Mouse (Mus musculus): Measurements from ENCODE around the gene Plscr3.
"Not testable (repeated sequence)": the region's sequence is repeated elsewhere in the genome, so short reads cannot be mapped to it uniquely, and the experiment has no call there.

Plscr3 gene

DNA sequence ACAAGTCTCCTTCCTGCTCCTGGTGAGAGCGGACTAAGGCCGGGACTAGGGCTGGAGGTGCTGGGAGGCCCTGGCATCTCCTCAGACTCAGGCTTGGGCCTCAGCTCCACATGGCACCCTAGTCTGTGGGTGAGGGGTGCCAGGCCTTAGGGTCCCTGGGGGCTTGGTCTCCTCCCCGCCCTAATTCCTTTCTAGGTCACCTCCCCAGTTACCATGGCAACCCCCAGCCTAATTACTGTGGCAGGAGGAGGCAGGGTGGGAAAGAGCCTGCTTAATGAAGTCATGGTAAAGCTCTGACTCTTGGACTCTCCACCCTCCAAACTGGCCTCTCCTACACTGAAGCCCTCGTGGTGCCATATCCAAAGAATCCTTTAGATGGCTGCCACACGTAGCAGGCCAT is 17.3 kb upstream of the Plscr3 start:
- no peak for DNase-seq (ENCODE audit: low read depth, low spot score)

DNA sequence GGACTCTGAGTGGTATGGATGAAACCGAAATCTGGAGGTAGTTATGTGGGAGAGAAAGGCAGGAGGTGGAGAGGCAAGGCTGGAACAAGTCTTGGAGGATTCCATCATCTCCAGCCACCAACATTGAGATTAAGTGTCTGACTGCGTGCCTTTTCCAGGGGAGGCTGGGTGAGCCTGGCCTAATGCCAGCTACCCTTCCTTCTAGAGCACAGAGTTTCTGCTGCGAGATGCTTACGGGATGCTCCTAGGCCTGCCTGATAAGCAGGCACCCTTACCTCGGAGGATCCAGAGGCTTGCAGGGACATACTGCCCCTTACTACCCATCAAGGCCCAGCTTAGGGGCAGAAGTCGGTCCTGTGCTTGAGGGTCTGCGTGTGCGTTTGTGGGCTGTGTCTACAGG is 12.6 kb upstream of the Plscr3 start:
- no peak for DNase-seq (ENCODE audit: low read depth, low spot score)

DNA sequence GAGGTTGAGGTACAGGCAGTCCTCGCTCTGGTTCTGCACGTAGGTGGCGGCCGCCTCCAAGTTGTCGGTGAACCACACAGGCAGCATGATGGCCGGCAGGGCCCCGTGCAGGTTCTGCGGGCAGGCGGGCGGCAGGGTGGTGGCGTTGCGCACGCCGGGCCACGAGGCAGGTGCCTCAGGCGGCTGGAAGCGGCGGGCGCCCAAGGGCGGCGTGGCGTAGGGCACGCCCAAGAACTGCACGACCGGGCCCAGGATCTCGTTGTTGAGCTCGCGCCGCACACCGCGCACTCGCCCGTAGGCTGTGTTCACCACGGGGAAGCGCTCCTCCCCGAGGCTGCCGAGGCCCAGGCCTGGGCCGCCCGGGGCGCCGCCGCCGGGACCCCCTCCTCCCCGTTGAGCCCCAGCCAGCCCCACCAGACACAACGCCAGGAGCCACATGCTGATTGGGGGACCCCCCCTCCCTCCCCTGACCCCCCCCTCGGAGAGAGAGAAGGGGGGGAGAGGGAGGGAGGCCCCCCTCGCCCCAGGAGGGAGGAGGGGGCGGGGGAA is 12.1 kb upstream of the Plscr3 start:
- no peak for DNase-seq (ENCODE audit: low read depth, low spot score)

DNA sequence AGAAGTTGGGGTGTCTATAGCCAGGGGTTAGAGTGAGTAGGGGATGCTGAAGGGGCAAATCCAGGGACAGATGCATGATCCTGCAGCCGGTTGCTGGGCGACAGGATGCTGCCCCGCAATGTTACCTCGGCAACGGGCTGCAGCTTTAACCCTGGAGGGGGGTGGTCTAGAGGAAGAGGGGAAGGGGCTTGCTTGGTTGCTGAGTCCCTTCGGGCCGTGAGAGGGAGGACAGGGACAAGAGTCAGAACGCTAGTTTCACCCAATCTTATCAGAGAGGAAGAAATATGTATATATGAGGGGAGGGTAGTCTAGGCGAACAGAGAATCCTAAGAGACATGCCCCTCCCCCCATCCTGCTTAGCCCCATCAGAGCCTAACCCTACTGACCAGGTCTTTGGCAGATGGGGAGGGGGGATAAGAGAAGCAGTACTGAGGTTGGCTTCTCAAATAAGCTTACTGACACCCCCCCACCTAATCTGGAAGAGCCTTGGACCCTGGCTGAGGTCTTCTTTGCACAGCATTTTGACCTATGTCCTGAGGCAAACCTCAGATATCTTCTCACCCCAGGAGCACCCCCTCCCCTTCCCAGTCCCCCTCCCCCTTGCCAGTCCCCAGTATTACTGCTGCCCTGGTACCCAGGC is 10.7 kb upstream of the Plscr3 start:
- DNase-seq (ENCODE audit: low read depth, low spot score) = no peak

DNA sequence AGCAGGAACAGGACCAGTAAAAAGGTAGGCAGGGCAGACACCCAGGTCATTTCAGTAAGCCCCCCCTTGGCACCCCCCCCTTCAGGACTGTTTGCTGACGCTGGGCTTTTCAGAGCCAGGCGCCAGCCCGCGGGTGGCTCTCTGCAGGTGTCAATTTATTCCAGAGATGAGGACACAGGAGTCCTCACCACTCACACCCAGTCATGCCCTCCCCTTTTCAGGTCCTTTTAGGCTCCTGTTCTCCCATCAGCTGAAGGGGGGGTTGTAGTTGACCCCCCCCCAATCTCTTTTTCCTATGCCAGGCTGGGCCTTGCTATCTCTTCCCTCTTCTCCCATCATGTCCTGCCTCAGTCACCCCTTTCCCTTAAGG is 10.2 kb upstream of the Plscr3 start:
- DNase-seq (ENCODE audit: low read depth, low spot score) = no peak

DNA sequence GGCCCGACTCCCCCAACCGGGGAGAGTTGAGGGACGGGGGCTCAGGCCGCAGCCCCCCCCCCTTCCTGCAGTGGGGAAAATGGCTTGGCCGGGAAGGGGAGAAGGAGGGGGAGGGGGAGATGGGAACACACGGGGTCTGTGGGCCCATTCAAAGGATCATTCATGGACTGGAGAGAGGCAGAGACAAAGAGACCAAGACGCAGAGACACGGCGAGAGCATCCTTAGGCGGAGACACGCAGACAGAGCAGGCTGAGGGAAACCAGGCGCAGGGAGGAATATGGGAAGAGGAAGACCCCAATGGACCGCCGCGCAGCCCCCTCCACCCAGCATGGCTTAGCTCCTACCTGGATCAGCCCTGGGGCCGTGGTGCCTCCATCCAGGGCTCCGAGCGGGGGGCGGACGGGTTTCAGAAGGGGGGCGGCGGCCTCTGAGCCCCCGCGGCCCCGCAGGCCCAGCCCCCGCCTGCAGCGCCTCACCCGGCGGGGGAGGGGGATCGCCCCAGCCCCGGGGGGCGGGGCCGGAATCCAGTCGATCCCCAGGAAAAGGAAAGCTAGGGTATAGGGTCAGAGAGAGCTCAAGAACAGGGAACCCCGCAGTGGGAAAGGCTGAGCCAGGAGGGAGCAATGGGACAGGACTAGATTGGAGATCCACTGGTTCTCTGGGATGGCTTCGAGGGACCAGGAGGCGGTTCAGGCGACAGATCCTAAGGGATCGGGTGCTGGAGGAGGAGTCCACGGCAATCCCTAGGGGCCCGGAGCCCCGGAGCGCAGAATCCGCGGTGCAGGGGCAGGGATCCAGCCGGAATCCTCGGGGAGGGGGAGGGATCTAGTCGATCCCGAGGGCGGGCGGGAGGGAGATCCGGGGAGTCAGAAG is 9.2 kb upstream of the Plscr3 start:
- no peak for DNase-seq (ENCODE audit: low read depth, low spot score)

DNA sequence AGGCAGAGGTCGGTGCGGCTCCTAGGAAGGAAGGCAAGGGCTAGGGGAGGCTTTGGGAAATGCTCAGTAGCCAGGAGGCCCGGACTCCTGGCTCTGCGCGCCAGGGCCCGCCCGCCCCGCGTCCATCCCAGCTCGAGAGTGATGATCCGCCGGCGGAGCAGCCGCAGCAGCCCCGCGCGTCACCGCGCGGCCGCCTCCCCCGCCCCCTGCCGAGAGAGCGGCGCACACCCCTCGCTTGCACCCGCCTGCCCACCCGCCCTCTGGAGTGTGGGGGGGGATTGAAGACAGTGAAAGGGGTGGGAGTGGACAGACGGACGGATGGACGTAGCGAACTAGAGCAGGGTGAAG is 8.6 kb upstream of the Plscr3 start, which contains the start of gene Nlgn2:
TSS of gene Nlgn2 (minus strand) at position 181 of the 348 bp plus-strand sequence.
- no peak for DNase-seq (ENCODE audit: low read depth, low spot score)

DNA sequence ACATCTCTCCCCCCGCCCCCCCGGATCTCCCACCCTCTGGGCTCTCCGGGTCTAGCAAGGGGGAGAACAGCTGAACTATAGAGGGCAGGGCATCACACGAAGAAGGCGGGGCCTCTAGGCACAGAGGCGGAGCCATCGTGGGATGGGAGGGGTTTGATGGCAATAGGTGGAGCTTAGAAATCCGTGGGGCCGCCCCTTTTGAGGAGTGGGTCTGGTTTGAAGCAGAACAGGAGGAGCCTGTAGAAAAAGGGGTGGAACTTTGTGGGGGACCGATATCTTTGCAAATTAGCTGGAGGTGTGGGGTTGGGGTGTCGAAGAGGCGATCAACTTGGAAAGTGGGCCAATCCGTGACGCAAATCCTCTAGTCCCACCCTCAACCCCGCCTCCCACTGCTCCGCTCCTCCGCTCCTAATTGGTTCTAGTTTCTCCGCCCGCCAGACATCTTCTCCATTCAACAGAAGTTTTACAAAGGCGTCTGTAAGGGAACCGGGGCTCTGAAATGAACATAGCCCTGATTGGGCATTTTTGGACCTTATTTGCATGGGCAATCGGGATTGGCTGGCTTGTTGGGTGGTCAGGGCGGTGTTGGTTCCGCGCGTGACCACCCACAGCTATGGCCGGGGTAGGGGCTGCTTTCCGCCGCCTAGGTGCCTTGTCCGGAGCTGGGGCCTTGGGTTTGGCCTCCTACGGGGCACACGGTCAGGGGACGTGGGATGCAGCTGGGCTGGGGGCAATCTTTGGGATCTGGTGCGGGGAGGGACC is 8.0 kb upstream of the Plscr3 start, which contains the start of gene Tmem256:
TSS of gene Tmem256 (plus strand) at position 563 of the 762 bp plus-strand sequence.
- DNase-seq (ENCODE audit: low read depth, low spot score) = peak; percentile 100

DNA sequence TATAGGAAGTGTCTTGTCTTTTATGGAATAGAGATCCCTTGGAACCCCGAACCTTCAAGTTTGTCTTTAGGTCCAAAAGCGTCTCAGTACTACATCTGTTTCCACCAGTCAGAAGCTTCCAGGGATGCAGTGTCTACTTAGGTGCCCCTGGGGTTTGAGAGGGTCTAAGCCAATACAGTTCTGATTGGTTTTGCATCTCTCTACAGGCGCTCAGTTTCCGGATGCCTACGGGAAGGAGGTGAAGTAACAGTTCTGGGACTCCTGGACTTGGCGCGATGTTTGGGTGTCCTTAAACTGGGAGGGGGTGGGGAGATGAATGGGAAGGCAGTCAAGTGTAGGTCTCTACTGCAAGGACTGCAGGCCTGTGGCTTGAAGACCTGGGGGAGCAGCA is 7.5 kb upstream of the Plscr3 start:
- no peak for DNase-seq (ENCODE audit: low read depth, low spot score)

DNA sequence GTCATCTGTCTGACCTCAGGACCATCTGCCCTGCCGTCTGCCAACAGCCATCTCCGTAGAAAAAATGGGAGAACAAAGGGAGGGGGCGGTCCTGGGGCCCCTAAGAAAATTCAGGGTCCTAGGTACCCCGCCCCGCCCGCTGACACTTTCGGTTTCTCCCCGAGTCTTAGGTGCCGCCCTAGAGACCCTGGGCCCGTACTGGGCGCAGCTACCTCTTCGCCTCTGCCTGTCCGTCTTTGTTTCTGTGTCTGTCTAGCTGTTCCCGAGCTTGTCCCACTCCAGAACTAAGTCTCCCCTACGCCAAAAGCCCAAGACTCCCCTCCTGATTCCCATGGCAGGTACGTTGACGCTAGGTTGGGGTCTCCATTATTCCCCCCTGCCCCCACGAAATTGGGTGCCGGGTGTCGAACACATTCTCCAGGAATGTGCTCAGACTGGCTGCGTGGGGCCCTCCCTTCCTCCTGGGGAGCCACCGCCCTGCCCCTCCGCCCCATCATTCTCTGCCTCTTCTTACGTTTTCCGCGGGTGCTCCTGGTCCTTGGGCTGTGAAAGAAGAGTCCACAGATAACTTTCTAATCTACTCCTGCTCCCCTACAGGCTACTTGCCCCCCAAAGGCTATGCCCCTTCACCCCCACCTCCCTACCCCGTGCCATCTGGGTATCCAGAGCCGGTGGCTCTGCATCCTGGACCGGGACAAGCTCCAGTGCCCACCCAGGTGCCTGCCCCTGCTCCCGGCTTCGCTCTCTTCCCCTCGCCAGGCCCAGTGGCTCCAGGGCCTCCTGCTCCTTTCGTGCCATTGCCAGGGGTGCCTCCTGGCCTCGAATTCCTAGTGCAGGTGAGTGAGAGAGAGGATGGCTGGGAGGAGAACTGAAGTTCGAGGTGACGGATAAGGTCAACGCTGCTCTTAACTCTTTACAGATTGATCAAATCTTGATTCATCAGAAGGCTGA is 837 bp downstream of the Plscr3 start:
- DNase-seq (ENCODE audit: low read depth, low spot score) = no peak

DNA sequence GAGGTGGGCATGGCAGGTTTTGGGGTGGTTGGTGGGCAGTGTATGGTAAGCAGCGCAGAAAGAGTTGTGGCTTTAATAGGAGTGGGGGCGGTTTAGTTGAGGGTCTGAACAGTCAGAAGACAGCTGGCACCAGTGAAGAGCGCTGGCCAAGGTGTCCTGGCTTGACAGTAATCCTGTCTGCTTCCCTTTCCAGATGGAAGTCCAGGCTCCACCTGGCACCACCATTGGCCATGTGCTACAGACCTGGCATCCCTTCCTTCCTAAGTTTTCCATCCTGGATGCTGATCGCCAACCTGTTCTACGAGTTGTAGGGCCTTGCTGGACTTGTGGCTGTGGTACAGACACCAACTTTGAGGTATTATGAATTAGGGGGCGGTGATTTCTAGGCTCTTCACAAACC is 1.8 kb downstream of the Plscr3 start:
- no peak for DNase-seq (ENCODE audit: low read depth, low spot score)

DNA sequence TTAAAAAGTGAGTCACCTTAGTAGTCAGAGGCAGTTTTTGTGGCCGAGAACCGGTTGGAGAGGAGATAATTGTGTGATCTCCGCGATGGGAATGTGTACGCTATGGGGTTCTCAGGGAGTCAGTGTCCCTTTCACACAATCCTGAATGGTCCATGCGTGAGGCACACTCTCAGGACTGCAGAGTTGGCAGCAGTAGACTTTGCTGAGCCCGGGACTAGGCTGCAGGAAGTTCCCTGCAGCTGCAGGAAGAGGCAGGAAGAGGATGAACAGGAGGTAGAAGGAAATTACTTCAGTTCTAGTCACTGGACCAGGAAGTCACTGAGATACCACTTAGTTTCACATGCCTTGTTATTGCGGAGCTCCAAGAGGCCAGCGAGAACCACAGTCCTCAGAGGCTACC is 3.0 kb downstream of the Plscr3 start:
- no peak for DNase-seq (ENCODE audit: low read depth, low spot score)

DNA sequence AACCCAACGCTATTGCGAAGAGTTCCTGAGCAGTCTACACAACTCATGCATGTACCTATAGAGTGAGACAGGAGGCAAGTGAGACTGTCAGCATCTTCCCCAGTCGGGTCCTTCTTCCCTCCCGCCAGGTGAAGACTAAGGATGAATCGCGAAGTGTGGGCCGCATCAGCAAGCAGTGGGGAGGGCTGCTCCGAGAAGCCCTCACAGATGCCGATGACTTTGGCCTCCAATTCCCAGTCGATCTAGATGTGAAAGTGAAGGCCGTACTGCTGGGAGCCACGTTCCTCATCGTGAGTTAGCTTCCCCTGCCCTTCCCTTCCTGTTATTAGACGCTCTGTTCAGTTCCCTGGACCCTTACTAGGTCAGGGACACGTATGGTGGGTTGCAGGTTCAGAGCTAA is 3.7 kb downstream of the Plscr3 start:
- no peak for DNase-seq (ENCODE audit: low read depth, low spot score)

DNA sequence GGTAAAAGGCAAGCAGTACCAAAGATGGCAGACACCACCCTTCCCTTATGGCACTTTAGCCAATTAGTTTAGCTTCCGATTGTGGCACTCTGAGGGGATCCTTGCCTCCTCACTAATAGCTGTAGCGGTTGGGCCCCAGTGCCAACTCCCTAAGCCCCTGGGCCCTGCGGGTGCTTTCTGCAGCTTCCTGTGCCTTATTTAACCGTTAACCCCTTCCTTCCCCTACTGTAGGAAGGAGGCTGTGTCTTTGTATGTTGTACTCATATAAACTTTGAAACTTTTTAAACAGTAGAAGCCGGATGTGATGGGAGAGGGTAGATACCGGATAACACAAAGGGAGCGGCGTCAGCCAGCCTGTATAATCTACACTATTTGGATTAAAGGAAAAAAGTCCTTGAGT is 4.6 kb downstream of the Plscr3 start:
- DNase-seq (ENCODE audit: low read depth, low spot score) = no peak

DNA sequence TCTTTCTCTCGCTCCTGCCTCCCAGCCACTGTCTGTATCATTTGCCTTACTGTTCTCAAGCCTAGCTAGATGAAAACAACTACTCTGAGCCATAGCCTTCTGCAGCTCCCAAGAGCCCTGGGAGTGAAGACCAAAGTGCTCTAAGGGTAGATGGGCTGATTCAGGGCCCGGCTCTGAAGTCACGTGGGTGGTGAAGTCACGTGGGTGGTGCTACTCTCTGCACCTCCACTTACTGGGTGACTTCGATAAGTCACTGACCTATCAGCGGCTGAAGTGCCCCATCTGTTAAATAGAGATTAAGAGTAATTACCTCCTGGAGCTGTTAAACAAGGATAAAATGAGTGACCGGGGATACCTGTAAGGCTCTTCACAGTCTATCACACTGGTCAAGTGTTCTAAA is 7.8 kb downstream of the Plscr3 start:
- no peak for DNase-seq (ENCODE audit: low read depth, low spot score)

DNA sequence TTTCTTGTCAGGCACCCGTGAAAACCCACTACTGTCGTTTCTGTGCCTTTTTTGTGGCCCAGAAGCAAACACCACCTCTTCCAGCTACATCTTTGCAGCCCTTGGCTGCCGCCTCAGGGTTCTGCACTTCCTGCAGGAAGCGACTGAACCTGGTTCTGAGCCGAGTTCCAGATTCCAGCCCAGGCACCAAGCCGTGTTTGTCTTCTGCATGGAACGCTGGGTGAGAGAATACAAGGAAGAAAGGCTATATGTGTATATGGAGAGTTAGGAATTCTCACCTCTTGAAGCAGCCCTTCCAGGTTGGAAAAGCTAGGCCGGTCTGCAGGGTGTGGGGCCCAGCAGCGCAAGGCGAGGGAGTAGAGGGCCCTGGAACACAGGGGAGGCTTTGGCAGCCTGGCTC is 8.5 kb downstream of the Plscr3 start:
- no peak for DNase-seq (ENCODE audit: low read depth, low spot score)

DNA sequence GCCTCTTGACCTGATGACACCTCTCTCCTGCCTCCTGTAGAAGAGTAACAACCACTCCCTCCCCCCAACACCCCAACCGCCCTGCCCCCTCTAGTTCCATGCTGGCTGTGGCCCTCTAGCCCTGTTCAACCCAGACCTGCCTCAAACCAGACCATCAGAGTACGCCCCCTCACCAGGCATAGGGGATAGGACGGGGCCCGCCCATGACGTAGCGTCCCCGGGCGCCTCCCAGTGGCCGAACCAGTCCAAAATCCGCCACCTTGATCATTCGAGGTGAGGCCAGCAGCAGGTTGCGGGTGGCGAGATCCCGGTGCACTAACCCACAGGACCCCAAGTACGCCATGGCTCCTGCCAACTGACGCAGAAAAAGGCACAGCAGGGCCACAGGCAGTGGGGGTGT is 9.2 kb downstream of the Plscr3 start:
- peak; percentile 83 for DNase-seq (ENCODE audit: low read depth, low spot score)

DNA sequence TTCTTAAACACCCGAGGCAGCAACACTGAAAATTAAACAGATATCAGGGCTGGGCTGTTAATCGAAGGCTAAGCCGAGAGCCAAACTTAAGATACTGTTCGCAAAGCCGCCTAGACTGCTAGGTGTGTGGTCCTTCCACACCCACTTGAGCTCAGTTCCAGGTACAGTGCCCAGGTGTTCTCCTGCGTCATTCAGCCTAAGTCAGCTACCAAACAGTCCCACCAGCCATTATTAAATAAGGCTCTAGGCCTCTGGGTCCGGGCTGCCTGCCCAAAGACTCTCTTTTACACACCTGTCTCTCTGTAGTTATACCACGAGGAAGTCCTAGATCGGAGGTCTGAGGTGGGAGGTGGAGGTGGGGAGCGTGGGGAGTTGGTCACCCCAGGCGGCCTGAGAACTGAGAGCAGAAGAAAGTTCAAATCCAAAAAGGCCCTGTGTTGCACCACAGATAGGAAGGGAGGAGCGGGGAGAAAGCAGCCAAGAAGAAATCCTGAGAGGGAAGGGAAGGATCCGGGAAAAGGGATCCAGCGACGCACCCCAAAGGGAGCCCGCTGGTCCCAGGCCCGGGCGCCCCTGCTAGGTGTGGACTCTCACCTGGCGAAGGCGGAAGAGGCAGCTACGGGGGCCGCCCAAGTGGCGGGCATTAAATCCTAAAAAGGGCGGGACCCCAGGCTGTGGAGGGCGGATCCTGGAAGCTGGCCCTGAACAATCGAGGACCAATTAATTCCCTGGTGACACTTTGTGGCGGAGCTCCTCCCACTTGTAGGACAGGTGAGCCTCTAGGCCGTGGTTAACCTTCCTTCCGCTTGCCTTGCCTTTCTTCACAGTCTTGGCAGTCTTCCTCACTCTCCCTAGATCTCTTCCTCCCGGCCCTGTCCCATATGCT is 12.2 kb downstream of the Plscr3 start, which contains the start of gene Tnk1:
TSS of gene Tnk1 (minus strand) at position 618 of the 886 bp plus-strand sequence.
- DNase-seq (ENCODE audit: low read depth, low spot score) = no peak

DNA sequence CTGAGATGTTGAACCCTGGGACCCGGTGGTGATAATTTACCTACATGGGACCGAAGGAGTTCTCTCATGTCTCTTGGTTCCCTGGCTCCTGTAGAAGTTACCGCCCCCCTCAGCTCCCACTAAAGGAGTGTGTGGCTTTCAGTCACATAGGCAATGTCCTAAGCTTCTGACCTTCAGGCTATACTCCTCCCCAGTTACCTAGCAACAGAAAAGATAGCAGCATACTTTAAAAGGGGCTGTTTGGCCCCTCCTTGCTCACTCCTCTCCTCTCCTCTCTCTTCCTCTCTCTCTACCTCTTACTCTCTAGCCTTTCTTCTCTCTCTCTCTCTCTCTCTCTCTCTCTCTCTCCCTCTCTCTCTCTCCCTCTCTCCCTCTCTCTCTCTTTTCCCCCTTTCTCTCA is 17.6 kb downstream of the Plscr3 start:
- not testable (repeated sequence) for DNase-seq (ENCODE audit: low read depth, low spot score)

Data from WW6 (cell line).